Mouse (Mus musculus) cerebellum, adult 2 months (tissue): ENCODE measurements around the gene Snrpa1.

Experiments used
- CTCF ChIP-seq: fragments of 200-500 bp; IDR thresholded peaks from 2 replicates; pipeline ENCODE4 v1.5.1; 2011; ENCODE audit warnings: low read depth, mild to moderate bottlenecking, control low read depth, low read length, moderate library complexity, borderline replicate concordance; ENCODE audit not compliant: insufficient read depth
- POLR2A ChIP-seq: fragments of 200-500 bp; IDR thresholded peaks from 2 replicates; pipeline ENCODE4 v1.6.1; 2011; ENCODE audit warnings: low read length, control low read depth, borderline replicate concordance; ENCODE audit not compliant: insufficient read depth

DNA sequence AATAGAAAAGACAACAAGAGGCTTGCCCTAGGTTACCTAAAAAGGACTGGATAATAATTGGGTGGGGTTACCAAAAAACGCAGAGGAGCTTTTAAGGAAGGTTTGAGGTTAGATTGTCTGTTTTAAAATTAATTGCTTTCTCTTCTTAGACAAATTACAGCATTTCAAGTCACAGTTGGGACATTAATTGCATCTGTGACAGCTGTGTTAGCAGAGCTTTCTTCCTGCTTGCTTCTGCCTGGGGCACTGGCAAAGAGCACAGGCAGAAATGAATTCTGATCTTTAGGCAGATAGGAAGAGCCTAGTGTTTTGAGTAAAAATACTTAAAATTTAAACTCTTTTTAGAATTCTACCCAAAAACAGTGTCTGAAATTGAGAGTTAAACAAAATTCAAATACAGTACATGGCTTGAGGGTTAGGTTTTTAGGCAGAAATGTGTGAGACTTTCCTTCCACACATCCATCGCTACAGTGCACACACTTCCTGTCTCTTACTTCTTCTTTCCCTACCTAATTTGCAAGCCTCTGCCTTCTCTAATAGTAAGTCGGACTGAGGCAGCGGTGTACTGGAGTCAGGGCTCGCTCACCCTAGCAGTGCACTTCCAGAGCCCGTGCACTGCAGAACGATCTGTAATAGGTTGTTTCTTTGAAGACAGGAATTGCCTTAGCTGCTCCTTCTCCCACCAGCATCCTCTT lies 62.0 kb downstream of the Snrpa1 start:
- TF ChIP-seq CTCF: no peak
- no peak for TF ChIP-seq POLR2A
